Mouse (Mus musculus): ENCODE data around the gene Eci1. TPM values are rescaled to one million over a fixed set of nuclear protein-coding genes. Genes with fewer than 3 reads are reported as not detected.

The Eci1 gene
- polyA plus RNA-seq, 1 experiment from 2014 or later, result 193 TPM

- 65% methylated on average over 4 of the region's 4 CpGs for WGBS (ENCODE audit: insufficient replicate concordance)
- Histone ChIP-seq H3K9me3 (ENCODE audit: low read length) (no peaks in the 10 kb centered on the region), H3K36me3 (replicated peaks; ENCODE audit: insufficient read depth, low read length) (peaks cover 34% of the 10 kb centered on the region), H3K4me3 (ENCODE audit: low read depth, low read length) (no peak overlapping the region), H3K4me1 (ENCODE audit: insufficient read depth) (no peaks in the 10 kb centered on the region), H3K9ac (replicated peaks) (no peak overlapping the region), H3K27me3 (ENCODE audit: insufficient read depth, low read length) (no peaks in the 10 kb centered on the region), H3K27ac (ENCODE audit: low read depth) (no peak overlapping the region), H3K4me2 (ENCODE audit: low read depth, low read length) (no peak overlapping the region)
- TF ChIP-seq CTCF (IDR thresholded peaks at IDR 0.05; ENCODE audit: low read depth) (no peak), EP300 (IDR thresholded peaks at IDR 0.05; ENCODE audit: low read depth) (no peak)
- no peak for ATAC-seq
- DNase-seq, result no peak
These were observed 32.9 kb upstream of the Eci1 start for GRCm38 (mm10) chr17:24393527-24393926.

- Histone ChIP-seq H3K9ac (replicated peaks) (no peak overlapping the region), H3K4me1 (ENCODE audit: insufficient read depth) (no peaks in the 10 kb centered on the region), H3K4me2 (ENCODE audit: low read depth, low read length) (no peak overlapping the region), H3K27me3 (ENCODE audit: insufficient read depth, low read length) (no peaks in the 10 kb centered on the region), H3K4me3 (ENCODE audit: low read depth, low read length) (no peak overlapping the region), H3K27ac (ENCODE audit: low read depth) (no peak overlapping the region), H3K36me3 (replicated peaks; ENCODE audit: insufficient read depth, low read length) (peaks cover 41% of the 10 kb centered on the region), H3K9me3 (ENCODE audit: low read length) (no peaks in the 10 kb centered on the region)
- DNase-seq (no peak), ATAC-seq (no peak)
- WGBS (ENCODE audit: insufficient replicate concordance), result 86% methylated on average over 7 of the region's 7 CpGs
- TF ChIP-seq EP300 (IDR thresholded peaks at IDR 0.05; ENCODE audit: low read depth) (no peak), CTCF (IDR thresholded peaks at IDR 0.05; ENCODE audit: low read depth) (no peak)
These were observed 32.0 kb upstream of the Eci1 start for GRCm38 (mm10) chr17:24394456-24394855.

- no peaks in the 10 kb centered on the region for H3K4me1 ChIP-seq (ENCODE audit: insufficient read depth)
- H3K9me3 ChIP-seq (ENCODE audit: low read length), result no peaks in the 10 kb centered on the region
- DNase-seq, result no peak
- no peak overlapping the region for H3K4me3 ChIP-seq (ENCODE audit: low read depth, low read length)
- ATAC-seq, result no peak
- no peaks in the 10 kb centered on the region for H3K27me3 ChIP-seq (ENCODE audit: insufficient read depth, low read length)
- peaks cover 69% of the 10 kb centered on the region for H3K36me3 ChIP-seq (replicated peaks; ENCODE audit: insufficient read depth, low read length)
- 76% methylated on average over 3 of the region's 3 CpGs for whole genome bisulfite sequencing (ENCODE audit: insufficient replicate concordance)
- no peak overlapping the region for H3K27ac ChIP-seq (ENCODE audit: low read depth)
- no peak overlapping the region for H3K9ac ChIP-seq (replicated peaks)
- no peak overlapping the region for H3K4me2 ChIP-seq (ENCODE audit: low read depth, low read length)
- no peak for TF ChIP-seq EP300 (IDR thresholded peaks at IDR 0.05; ENCODE audit: low read depth)
- TF ChIP-seq CTCF (IDR thresholded peaks at IDR 0.05; ENCODE audit: low read depth), result no peak
These were observed 24.1 kb upstream of the Eci1 start for GRCm38 (mm10) chr17:24402371-24402770.

- WGBS (ENCODE audit: insufficient replicate concordance), result 87% methylated on average over 12 of the region's 12 CpGs
- Histone ChIP-seq H3K27ac (ENCODE audit: low read depth) (no peak overlapping the region), H3K9ac (replicated peaks) (no peak overlapping the region), H3K36me3 (replicated peaks; ENCODE audit: insufficient read depth, low read length) (peaks cover 73% of the 10 kb centered on the region), H3K4me3 (ENCODE audit: low read depth, low read length) (no peak overlapping the region), H3K27me3 (ENCODE audit: insufficient read depth, low read length) (no peaks in the 10 kb centered on the region), H3K4me1 (ENCODE audit: insufficient read depth) (no peaks in the 10 kb centered on the region), H3K9me3 (ENCODE audit: low read length) (no peaks in the 10 kb centered on the region), H3K4me2 (ENCODE audit: low read depth, low read length) (no peak overlapping the region)
- ATAC-seq (no peak), DNase-seq (no peak)
- no peak for TF ChIP-seq CTCF (IDR thresholded peaks at IDR 0.05; ENCODE audit: low read depth)
- TF ChIP-seq EP300 (IDR thresholded peaks at IDR 0.05; ENCODE audit: low read depth), result no peak
These were observed 19.2 kb upstream of the Eci1 start for GRCm38 (mm10) chr17:24407116-24407803.

- TF ChIP-seq CTCF (IDR thresholded peaks at IDR 0.05; ENCODE audit: low read depth), result peak; percentile 72
- no peak for TF ChIP-seq EP300 (IDR thresholded peaks at IDR 0.05; ENCODE audit: low read depth)
- H3K4me3 ChIP-seq (ENCODE audit: low read depth, low read length), result peak overlapping the region; percentile 89
- 12% methylated on average over 22 of the region's 22 CpGs for WGBS (ENCODE audit: insufficient replicate concordance)
- H3K9me3 ChIP-seq (ENCODE audit: low read length), result no peaks in the 10 kb centered on the region
- peak overlapping the region; percentile 86 for H3K27ac ChIP-seq (ENCODE audit: low read depth)
- peak overlapping the region; percentile 57 for H3K9ac ChIP-seq (replicated peaks)
- peak overlapping the region; percentile 78 for H3K4me2 ChIP-seq (ENCODE audit: low read depth, low read length)
- no peaks in the 10 kb centered on the region for H3K27me3 ChIP-seq (ENCODE audit: insufficient read depth, low read length)
- H3K4me1 ChIP-seq (ENCODE audit: insufficient read depth), result peaks cover 16% of the 10 kb centered on the region
- H3K36me3 ChIP-seq (replicated peaks; ENCODE audit: insufficient read depth, low read length), result peaks cover 47% of the 10 kb centered on the region
- ATAC-seq (peak; percentile 18), DNase-seq (peak; percentile 72)
These were observed 12.8 kb upstream of the Eci1 start for GRCm38 (mm10) chr17:24413557-24414211.

- WGBS (ENCODE audit: insufficient replicate concordance), result under 1% methylated on average over 60 of the region's 64 CpGs
- no peaks in the 10 kb centered on the region for H3K9me3 ChIP-seq (ENCODE audit: low read length)
- H3K9ac ChIP-seq (replicated peaks), result peak within 1 kb of the TSS; percentile 94
- ATAC-seq (peak; percentile 91), DNase-seq (peak; percentile 100)
- TF ChIP-seq EP300 (IDR thresholded peaks at IDR 0.05; ENCODE audit: low read depth) (0 out of 2 replicates have a peak, but pooled peaks have one; percentile 52), CTCF (IDR thresholded peaks at IDR 0.05; ENCODE audit: low read depth) (no peak; the same call in 1 of the 2 replicates)
- H3K4me3 ChIP-seq (ENCODE audit: low read depth, low read length), result peak within 1 kb of the TSS; percentile 89
- peak within 1 kb of the TSS; percentile 91 for H3K4me2 ChIP-seq (ENCODE audit: low read depth, low read length)
- H3K4me1 ChIP-seq (ENCODE audit: insufficient read depth), result peaks cover 16% of the 10 kb centered on the region
- peaks cover 47% of the 10 kb centered on the region for H3K36me3 ChIP-seq (replicated peaks; ENCODE audit: insufficient read depth, low read length)
- peak within 1 kb of the TSS; percentile 89 for H3K27ac ChIP-seq (ENCODE audit: low read depth)
- no peaks in the 10 kb centered on the region for H3K27me3 ChIP-seq (ENCODE audit: insufficient read depth, low read length)
These were observed 12.0 kb upstream of the Eci1 start, which contains the start of gene Rnps1 for GRCm38 (mm10) chr17:24414230-24414976. Gene Rnps1, plus strand, starts transcription at chr17:24414565.
